Mouse (Mus musculus): ENCODE data around the gene Pcca. TPM values are rescaled to one million over a fixed set of nuclear protein-coding genes. Genes with fewer than 3 reads are reported as not detected.

The Pcca gene
- polyA plus RNA-seq, 1 experiment, result 25.1 TPM

- Histone ChIP-seq H3K4me3 (ENCODE audit: low read depth, low read length) (no peak overlapping the region), H3K27ac (ENCODE audit: insufficient read depth, low read length) (no peak overlapping the region), H3K9ac (ENCODE audit: low read depth, poor library complexity, severe bottlenecking) (no peak overlapping the region), H3K36me3 (ENCODE audit: control insufficient read depth, insufficient read depth, low read length, poor library complexity, severe bottlenecking) (no peaks in the 10 kb centered on the region), H3K9me3 (replicated peaks; ENCODE audit: control insufficient read depth, insufficient read depth, low read length, poor library complexity, severe bottlenecking) (no peaks in the 10 kb centered on the region), H3K4me1 (ENCODE audit: control insufficient read depth, insufficient read depth, low read length) (no peaks in the 10 kb centered on the region), H3K27me3 (ENCODE audit: control insufficient read depth, insufficient read depth, low read length, poor library complexity, severe bottlenecking) (no peaks in the 10 kb centered on the region)
- no peak for TF ChIP-seq POLR2A (IDR thresholded peaks at IDR 0.05; ENCODE audit: insufficient read depth, low read length)
Measured at GRCm38 (mm10) chr14:122759890-122760289, 225.8 kb downstream of the Pcca start.

- Histone ChIP-seq H3K4me3 (ENCODE audit: low read depth, low read length) (no peak overlapping the region), H3K9me3 (replicated peaks; ENCODE audit: control insufficient read depth, insufficient read depth, low read length, poor library complexity, severe bottlenecking) (no peaks in the 10 kb centered on the region), H3K27ac (ENCODE audit: insufficient read depth, low read length) (no peak overlapping the region), H3K36me3 (ENCODE audit: control insufficient read depth, insufficient read depth, low read length, poor library complexity, severe bottlenecking) (no peaks in the 10 kb centered on the region), H3K27me3 (ENCODE audit: control insufficient read depth, insufficient read depth, low read length, poor library complexity, severe bottlenecking) (no peaks in the 10 kb centered on the region), H3K4me1 (ENCODE audit: control insufficient read depth, insufficient read depth, low read length) (no peaks in the 10 kb centered on the region), H3K9ac (ENCODE audit: low read depth, poor library complexity, severe bottlenecking) (no peak overlapping the region)
- TF ChIP-seq EP300 (IDR thresholded peaks at IDR 0.05; ENCODE audit: insufficient read depth, low read depth, low read length), result no peak
- no peak for TF ChIP-seq POLR2A (IDR thresholded peaks at IDR 0.05; ENCODE audit: insufficient read depth, low read length)
- no peak for TF ChIP-seq CTCF (IDR thresholded peaks at IDR 0.05; ENCODE audit: low read depth, low read length)
Measured at GRCm38 (mm10) chr14:122760803-122761202, 226.7 kb downstream of the Pcca start.

DNA sequence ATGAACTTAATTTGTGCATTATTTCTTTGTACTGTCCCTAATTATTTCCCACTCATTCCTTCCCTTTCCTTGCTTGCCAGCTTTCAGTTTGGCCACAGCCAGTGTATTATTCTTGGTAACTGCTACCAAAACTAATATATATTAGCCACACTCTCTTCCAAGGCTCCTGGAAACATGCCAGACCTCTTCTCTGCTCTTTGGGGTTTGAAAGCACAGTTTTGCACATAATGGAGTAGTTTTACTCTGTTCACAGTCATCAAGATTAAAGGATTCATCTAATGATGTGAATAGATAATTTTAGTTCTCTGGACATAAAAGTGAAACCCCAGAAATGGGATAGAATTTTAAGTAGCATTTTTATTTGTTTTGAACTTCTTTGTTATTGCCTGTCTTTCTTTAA lies 228.5 kb downstream of the Pcca start:
- H3K36me3 ChIP-seq (ENCODE audit: control insufficient read depth, insufficient read depth, low read length, poor library complexity, severe bottlenecking), result no peaks in the 10 kb centered on the region
- H3K9me3 ChIP-seq (replicated peaks; ENCODE audit: control insufficient read depth, insufficient read depth, low read length, poor library complexity, severe bottlenecking), result no peaks in the 10 kb centered on the region
- no peak for TF ChIP-seq CTCF (IDR thresholded peaks at IDR 0.05; ENCODE audit: low read depth, low read length)
- TF ChIP-seq EP300 (IDR thresholded peaks at IDR 0.05; ENCODE audit: insufficient read depth, low read depth, low read length), result no peak
- TF ChIP-seq POLR2A (IDR thresholded peaks at IDR 0.05; ENCODE audit: insufficient read depth, low read length), result no peak
- H3K9ac ChIP-seq (ENCODE audit: low read depth, poor library complexity, severe bottlenecking), result no peak overlapping the region
- H3K27ac ChIP-seq (ENCODE audit: insufficient read depth, low read length), result no peak overlapping the region
- no peak overlapping the region for H3K4me3 ChIP-seq (ENCODE audit: low read depth, low read length)
- no peaks in the 10 kb centered on the region for H3K4me1 ChIP-seq (ENCODE audit: control insufficient read depth, insufficient read depth, low read length)
- H3K27me3 ChIP-seq (ENCODE audit: control insufficient read depth, insufficient read depth, low read length, poor library complexity, severe bottlenecking), result no peaks in the 10 kb centered on the region

- TF ChIP-seq POLR2A (IDR thresholded peaks at IDR 0.05; ENCODE audit: insufficient read depth, low read length) (no peak), CTCF (IDR thresholded peaks at IDR 0.05; ENCODE audit: low read depth, low read length) (no peak), EP300 (IDR thresholded peaks at IDR 0.05; ENCODE audit: insufficient read depth, low read depth, low read length) (no peak)
- H3K27me3 ChIP-seq (ENCODE audit: control insufficient read depth, insufficient read depth, low read length, poor library complexity, severe bottlenecking), result no peaks in the 10 kb centered on the region
- no peak overlapping the region for H3K27ac ChIP-seq (ENCODE audit: insufficient read depth, low read length)
- 0 out of 2 replicates have a peak, but pooled peaks cover 4% of the 10 kb centered on the region for H3K9me3 ChIP-seq (replicated peaks; ENCODE audit: control insufficient read depth, insufficient read depth, low read length, poor library complexity, severe bottlenecking)
- H3K36me3 ChIP-seq (ENCODE audit: control insufficient read depth, insufficient read depth, low read length, poor library complexity, severe bottlenecking), result no peaks in the 10 kb centered on the region
- H3K4me1 ChIP-seq (ENCODE audit: control insufficient read depth, insufficient read depth, low read length), result no peaks in the 10 kb centered on the region
- no peak overlapping the region for H3K4me3 ChIP-seq (ENCODE audit: low read depth, low read length)
- H3K9ac ChIP-seq (ENCODE audit: low read depth, poor library complexity, severe bottlenecking), result no peak overlapping the region
Measured at GRCm38 (mm10) chr14:122765951-122766350, 231.8 kb downstream of the Pcca start.

- Histone ChIP-seq H3K27ac (ENCODE audit: insufficient read depth, low read length) (no peak overlapping the region), H3K27me3 (ENCODE audit: control insufficient read depth, insufficient read depth, low read length, poor library complexity, severe bottlenecking) (no peaks in the 10 kb centered on the region), H3K4me3 (ENCODE audit: low read depth, low read length) (no peak overlapping the region), H3K9me3 (replicated peaks; ENCODE audit: control insufficient read depth, insufficient read depth, low read length, poor library complexity, severe bottlenecking) (0 out of 2 replicates have a peak, but pooled peaks cover 4% of the 10 kb centered on the region), H3K4me1 (ENCODE audit: control insufficient read depth, insufficient read depth, low read length) (no peaks in the 10 kb centered on the region), H3K36me3 (ENCODE audit: control insufficient read depth, insufficient read depth, low read length, poor library complexity, severe bottlenecking) (no peaks in the 10 kb centered on the region), H3K9ac (ENCODE audit: low read depth, poor library complexity, severe bottlenecking) (no peak overlapping the region)
- no peak for TF ChIP-seq CTCF (IDR thresholded peaks at IDR 0.05; ENCODE audit: low read depth, low read length)
- TF ChIP-seq POLR2A (IDR thresholded peaks at IDR 0.05; ENCODE audit: insufficient read depth, low read length), result no peak
- no peak for TF ChIP-seq EP300 (IDR thresholded peaks at IDR 0.05; ENCODE audit: insufficient read depth, low read depth, low read length)
Measured at GRCm38 (mm10) chr14:122766448-122766847, 232.3 kb downstream of the Pcca start.

- no peaks in the 10 kb centered on the region for H3K4me1 ChIP-seq (ENCODE audit: control insufficient read depth, insufficient read depth, low read length)
- no peaks in the 10 kb centered on the region for H3K36me3 ChIP-seq (ENCODE audit: control insufficient read depth, insufficient read depth, low read length, poor library complexity, severe bottlenecking)
- TF ChIP-seq EP300 (IDR thresholded peaks at IDR 0.05; ENCODE audit: insufficient read depth, low read depth, low read length), result no peak
- TF ChIP-seq POLR2A (IDR thresholded peaks at IDR 0.05; ENCODE audit: insufficient read depth, low read length), result no peak
- no peak for TF ChIP-seq CTCF (IDR thresholded peaks at IDR 0.05; ENCODE audit: low read depth, low read length)
- H3K4me3 ChIP-seq (ENCODE audit: low read depth, low read length), result no peak overlapping the region
- H3K27me3 ChIP-seq (ENCODE audit: control insufficient read depth, insufficient read depth, low read length, poor library complexity, severe bottlenecking), result no peaks in the 10 kb centered on the region
- H3K27ac ChIP-seq (ENCODE audit: insufficient read depth, low read length), result no peak overlapping the region
- no peak overlapping the region for H3K9ac ChIP-seq (ENCODE audit: low read depth, poor library complexity, severe bottlenecking)
- H3K9me3 ChIP-seq (replicated peaks; ENCODE audit: control insufficient read depth, insufficient read depth, low read length, poor library complexity, severe bottlenecking), result no peaks in the 10 kb centered on the region
Measured at GRCm38 (mm10) chr14:122784701-122785100, 250.6 kb downstream of the Pcca start.

Measured in ES-Bruce4 (cell line).